Mouse (Mus musculus) stomach, postnatal 0 days (tissue): ENCODE data around the gene Nup214.

Experiments used
- CTCF ChIP-seq: IDR thresholded peaks from 2 replicates; pipeline ENCODE4 v1.5.1; 2016; ENCODE audit warnings: antibody characterized with exemption, low read depth, mild to moderate bottlenecking, moderate library complexity
- EP300 ChIP-seq: optimal IDR thresholded peaks from 2 replicates; pipeline ENCODE3; 2016; ENCODE audit warnings: antibody characterized with exemption

DNA sequence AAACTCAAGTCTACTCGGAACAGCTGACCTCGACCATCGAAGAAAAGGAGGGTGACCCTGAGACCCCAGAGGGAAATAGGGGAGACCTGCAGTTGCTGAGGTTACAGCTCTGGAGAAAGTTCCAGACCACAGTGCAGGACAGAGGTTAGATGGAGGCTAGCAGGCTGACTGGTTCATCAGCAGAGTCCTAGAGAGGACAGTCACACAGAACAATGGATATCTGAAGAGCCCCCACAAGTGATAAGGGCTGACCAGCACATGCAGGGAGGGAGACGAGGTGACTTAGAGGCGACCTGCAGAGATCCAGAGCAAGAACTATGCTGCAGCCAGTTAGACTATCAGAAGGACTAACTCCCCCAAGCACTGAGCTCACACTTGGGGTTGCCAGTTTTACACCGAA is 85.4 kb downstream of the Nup214 start:
- no peak for TF ChIP-seq EP300
- TF ChIP-seq CTCF: no peak
